Mouse (Mus musculus): ENCODE measurements at regions not wholly inside any gene's neighbourhood (a gene's known extent, or its start where the extent isn't known, plus 50 kb on each side); places are given as distances from the start of the nearest gene placed in this dataset.

- 70% methylated on average over 8 of the region's 8 CpGs for WGBS
Measured at GRCm38 (mm10) chr11:44316061-44316460, 83.8 kb upstream of the Il12b start.

GRCm38 (mm10) chr11:44319136-44319535, 80.7 kb upstream of the Il12b start:
- Histone ChIP-seq H3K27me3 (replicated peaks) (no peaks in the 10 kb centered on the region), H3K27ac (replicated peaks) (no peak overlapping the region), H3K36me3 (no peaks in the 10 kb centered on the region), H3K4me2 (no peak overlapping the region), H3K9me3 (no peaks in the 10 kb centered on the region), H3K4me1 (no peaks in the 10 kb centered on the region), H3K9ac (no peak overlapping the region), H3K4me3 (no peak overlapping the region)
- WGBS, result 80% methylated on average over 3 of the region's 3 CpGs
- ATAC-seq (ENCODE audit: extremely low read depth, insufficient number of reproducible peaks, low FRiP score, low TSS enrichment), result no peak

More at GRCm38 (mm10) chr11:44316061-44316460, 83.8 kb upstream of the Il12b start:
- H3K9me3 ChIP-seq, result no peaks in the 10 kb centered on the region
- H3K4me2 ChIP-seq, result no peak overlapping the region
- H3K4me3 ChIP-seq, result no peak overlapping the region
- no peaks in the 10 kb centered on the region for H3K27me3 ChIP-seq (replicated peaks)
- H3K4me1 ChIP-seq, result no peaks in the 10 kb centered on the region
- no peak for ATAC-seq (ENCODE audit: extremely low read depth, insufficient number of reproducible peaks, low FRiP score, low TSS enrichment)
- no peaks in the 10 kb centered on the region for H3K36me3 ChIP-seq
- no peak overlapping the region for H3K9ac ChIP-seq
- no peak overlapping the region for H3K27ac ChIP-seq (replicated peaks)

GRCm38 (mm10) chr11:44323314-44323713, 76.5 kb upstream of the Il12b start:
- Histone ChIP-seq H3K4me1 (no peaks in the 10 kb centered on the region), H3K9me3 (no peaks in the 10 kb centered on the region), H3K27me3 (replicated peaks) (no peaks in the 10 kb centered on the region), H3K4me3 (no peak overlapping the region), H3K36me3 (no peaks in the 10 kb centered on the region), H3K9ac (no peak overlapping the region), H3K4me2 (no peak overlapping the region), H3K27ac (replicated peaks) (no peak overlapping the region)
- ATAC-seq (ENCODE audit: extremely low read depth, insufficient number of reproducible peaks, low FRiP score, low TSS enrichment), result no peak
- WGBS, result 48% methylated on average over 2 of the region's 2 CpGs

GRCm38 (mm10) chr11:44325066-44325465, 74.8 kb upstream of the Il12b start:
- no peak overlapping the region for H3K4me3 ChIP-seq
- peaks cover 6% of the 10 kb centered on the region; the same call in 1 of the 2 replicates for H3K27me3 ChIP-seq (replicated peaks)
- no peaks in the 10 kb centered on the region for H3K36me3 ChIP-seq
- 82% methylated on average over 4 of the region's 4 CpGs for WGBS
- H3K27ac ChIP-seq (replicated peaks), result no peak overlapping the region
- ATAC-seq (ENCODE audit: extremely low read depth, insufficient number of reproducible peaks, low FRiP score, low TSS enrichment), result no peak
- no peak overlapping the region for H3K9ac ChIP-seq
- no peak overlapping the region for H3K4me2 ChIP-seq
- no peaks in the 10 kb centered on the region for H3K4me1 ChIP-seq
- H3K9me3 ChIP-seq, result no peaks in the 10 kb centered on the region

GRCm38 (mm10) chr11:44325525-44325924, 74.3 kb upstream of the Il12b start:
- Histone ChIP-seq H3K27ac (replicated peaks) (no peak overlapping the region), H3K36me3 (no peaks in the 10 kb centered on the region), H3K4me2 (no peak overlapping the region), H3K27me3 (replicated peaks) (peaks cover 10% of the 10 kb centered on the region; the same call in 1 of the 2 replicates), H3K4me1 (no peaks in the 10 kb centered on the region), H3K9ac (no peak overlapping the region), H3K9me3 (no peaks in the 10 kb centered on the region), H3K4me3 (no peak overlapping the region)
- ATAC-seq (ENCODE audit: extremely low read depth, insufficient number of reproducible peaks, low FRiP score, low TSS enrichment), result no peak
- 68% methylated on average over 11 of the region's 11 CpGs for WGBS

- Histone ChIP-seq H3K4me1 (no peaks in the 10 kb centered on the region), H3K4me2 (no peak overlapping the region), H3K27ac (replicated peaks) (no peak overlapping the region), H3K27me3 (replicated peaks) (peaks cover 15% of the 10 kb centered on the region; the same call in 1 of the 2 replicates), H3K4me3 (no peak overlapping the region), H3K36me3 (no peaks in the 10 kb centered on the region), H3K9me3 (no peaks in the 10 kb centered on the region), H3K9ac (no peak overlapping the region)
- 68% methylated on average over 4 of the region's 4 CpGs for WGBS
- no peak for ATAC-seq (ENCODE audit: extremely low read depth, insufficient number of reproducible peaks, low FRiP score, low TSS enrichment)
Measured at GRCm38 (mm10) chr11:44329503-44329902, 70.4 kb upstream of the Il12b start.

- H3K4me2 ChIP-seq, result no peak overlapping the region
- no peak for ATAC-seq (ENCODE audit: extremely low read depth, insufficient number of reproducible peaks, low FRiP score, low TSS enrichment)
- no peak overlapping the region for H3K4me3 ChIP-seq
- no peak overlapping the region for H3K9ac ChIP-seq
- WGBS, result 65% methylated on average over 6 of the region's 6 CpGs
- H3K27me3 ChIP-seq (replicated peaks), result peaks cover 15% of the 10 kb centered on the region; the same call in 1 of the 2 replicates
- no peaks in the 10 kb centered on the region for H3K9me3 ChIP-seq
- H3K36me3 ChIP-seq, result no peaks in the 10 kb centered on the region
- no peak overlapping the region for H3K27ac ChIP-seq (replicated peaks)
- H3K4me1 ChIP-seq, result no peaks in the 10 kb centered on the region
Measured at GRCm38 (mm10) chr11:44330438-44330837, 69.4 kb upstream of the Il12b start.

- Histone ChIP-seq H3K27me3 (replicated peaks) (peaks cover 15% of the 10 kb centered on the region; the same call in 1 of the 2 replicates), H3K27ac (replicated peaks) (no peak overlapping the region), H3K4me3 (no peak overlapping the region), H3K4me1 (no peaks in the 10 kb centered on the region), H3K36me3 (no peaks in the 10 kb centered on the region), H3K9ac (no peak overlapping the region), H3K4me2 (no peak overlapping the region), H3K9me3 (no peaks in the 10 kb centered on the region)
- WGBS, result 38% methylated on average over 15 of the region's 15 CpGs
- ATAC-seq (ENCODE audit: extremely low read depth, insufficient number of reproducible peaks, low FRiP score, low TSS enrichment), result no peak
Measured at GRCm38 (mm10) chr11:44330851-44331773, 68.8 kb upstream of the Il12b start.

- H3K4me1 ChIP-seq, result no peaks in the 10 kb centered on the region
- H3K36me3 ChIP-seq, result no peaks in the 10 kb centered on the region
- no peak overlapping the region for H3K27ac ChIP-seq (replicated peaks)
- H3K27me3 ChIP-seq (replicated peaks), result peaks cover 15% of the 10 kb centered on the region; the same call in 1 of the 2 replicates
- no peaks in the 10 kb centered on the region for H3K9me3 ChIP-seq
- H3K9ac ChIP-seq, result no peak overlapping the region
- WGBS, result 56% methylated on average over 4 of the region's 4 CpGs
- no peak overlapping the region for H3K4me3 ChIP-seq
- no peak overlapping the region for H3K4me2 ChIP-seq
- ATAC-seq (ENCODE audit: extremely low read depth, insufficient number of reproducible peaks, low FRiP score, low TSS enrichment), result no peak
Measured at GRCm38 (mm10) chr11:44331774-44332129, 68.1 kb upstream of the Il12b start.

- Histone ChIP-seq H3K9me3 (no peaks in the 10 kb centered on the region), H3K36me3 (no peaks in the 10 kb centered on the region), H3K9ac (0 out of 2 replicates have a peak overlapping the region, but pooled peaks have one; percentile 33), H3K27me3 (replicated peaks) (no peaks in the 10 kb centered on the region), H3K4me1 (peaks cover 18% of the 10 kb centered on the region), H3K4me3 (no peak overlapping the region), H3K4me2 (no peak overlapping the region), H3K27ac (replicated peaks) (peak overlapping the region; percentile 83)
- ATAC-seq (ENCODE audit: extremely low read depth, insufficient number of reproducible peaks, low FRiP score, low TSS enrichment), result no peak
Measured at GRCm38 (mm10) chr11:44340531-44340930, 59.3 kb upstream of the Il12b start.

GRCm38 (mm10) chr11:44348308-44348707, 51.6 kb upstream of the Il12b start:
- 77% methylated on average over 3 of the region's 3 CpGs for WGBS
- no peak overlapping the region for H3K4me2 ChIP-seq
- H3K27me3 ChIP-seq (replicated peaks), result no peaks in the 10 kb centered on the region
- H3K4me3 ChIP-seq, result no peak overlapping the region
- H3K36me3 ChIP-seq, result no peaks in the 10 kb centered on the region
- H3K9ac ChIP-seq, result no peak overlapping the region
- no peak for ATAC-seq (ENCODE audit: extremely low read depth, insufficient number of reproducible peaks, low FRiP score, low TSS enrichment)
- no peak overlapping the region for H3K27ac ChIP-seq (replicated peaks)
- no peaks in the 10 kb centered on the region for H3K4me1 ChIP-seq
- no peaks in the 10 kb centered on the region for H3K9me3 ChIP-seq

- Histone ChIP-seq H3K4me1 (no peaks in the 10 kb centered on the region), H3K9me3 (no peaks in the 10 kb centered on the region), H3K9ac (no peak overlapping the region), H3K36me3 (no peaks in the 10 kb centered on the region), H3K4me3 (no peak overlapping the region), H3K4me2 (no peak overlapping the region), H3K27me3 (replicated peaks) (no peaks in the 10 kb centered on the region), H3K27ac (replicated peaks) (no peak overlapping the region)
- ATAC-seq (ENCODE audit: extremely low read depth, insufficient number of reproducible peaks, low FRiP score, low TSS enrichment), result no peak
- WGBS, result 79% methylated on average over 8 of the region's 8 CpGs
Measured at GRCm38 (mm10) chr11:44349546-44349945, 50.3 kb upstream of the Il12b start.
